In the genomic region with DNA sequence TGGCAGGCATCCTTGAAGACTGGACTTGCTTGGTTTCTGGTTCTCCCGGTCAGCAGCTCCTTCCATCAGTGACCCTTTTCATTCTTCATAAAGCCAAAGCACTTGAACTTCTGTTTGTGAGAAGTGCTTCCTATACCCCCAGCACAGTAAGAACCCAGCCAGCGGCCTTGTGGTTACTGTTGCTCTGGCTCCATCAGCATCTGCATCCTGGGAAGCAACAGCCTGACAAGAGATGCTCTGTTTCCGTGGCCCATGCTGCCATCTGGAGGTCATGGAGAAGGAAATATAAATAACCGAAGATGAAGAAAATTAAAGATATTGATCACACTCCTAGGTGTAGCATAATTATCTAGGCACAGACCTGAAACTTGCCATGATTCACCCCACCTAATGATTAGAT, we compare ENCODE assay signal across 8 mouse cellular contexts.
A peak's percentile ranks its signal among the peaks of the same experiment; 100 is the strongest.
DNase-seq lines count a peak whose midpoint lies in the region.

No protein-coding gene starts in this region.

- peak; percentile 23 to 33 for DNase-seq in cerebellum, adult 18-20 months
- DNase-seq in cerebellum, adult 8-10 months = no peak
- DNase-seq in ES-CJ7 (ENCODE audit: low read depth, low spot score) = peak; percentile 22
- peak; percentile 80 for DNase-seq in embryo, embryonic 10.5 days (ENCODE audit: low spot score)
- DNase-seq in heart, adult 8-10 months (ENCODE audit: low spot score) = peak; percentile 48
- DNase-seq in layer of hippocampus, adult 8-10 months (ENCODE audit: low spot score in 2 of 2) = peak; percentile 44 to 68
- DNase-seq in lung, postnatal 4 days = peak; percentile 60 to 68
- DNase-seq in right cerebral cortex, postnatal 25 days = peak; percentile 59
